Mouse (Mus musculus) spleen, adult 2 months (tissue): ENCODE measurements around the gene Chst11.

Experiments used
- CTCF ChIP-seq: fragments of 200-500 bp; IDR thresholded peaks from 2 replicates; pipeline ENCODE4 v1.5.1; 2011; ENCODE audit warnings: mild to moderate bottlenecking, inconsistent platforms; ENCODE audit not compliant: insufficient read depth, insufficient read length, insufficient replicate concordance; ENCODE audit errors: extremely low read depth
- POLR2A ChIP-seq: fragments of 200-500 bp; IDR thresholded peaks from 2 replicates; pipeline ENCODE4 v1.6.1; 2011; ENCODE audit warnings: low read depth, low read length, inconsistent platforms

- TF ChIP-seq POLR2A (no peak), CTCF (no peak)
Observed at GRCm38 (mm10) chr10:82991756-82992519, 6.6 kb downstream of the Chst11 start.
